Mouse (Mus musculus): ENCODE results near the gene Nod1.

- TF ChIP-seq FLI1 (IDR thresholded peaks at IDR 0.05; ENCODE audit: low read length), result no peak
- TF ChIP-seq GATA1 (IDR thresholded peaks at IDR 0.05; ENCODE audit: borderline replicate concordance, low read length), result no peak
Observed at GRCm38 (mm10) chr6:54931641-54932040, 40.8 kb downstream of the Nod1 start.

All from megakaryocyte, embryonic 14.5 days (primary cell).